Mouse (Mus musculus): ENCODE measurements around the gene 4930452B06Rik.
"Not testable (repeated sequence)": the region's sequence is repeated elsewhere in the genome, so short reads cannot be mapped to it uniquely, and the experiment has no call there.

4930452B06Rik gene

GRCm38 (mm10) chr14:8665636-8666411 is at the start of gene 4930452B06Rik:
TSS of gene 4930452B06Rik (minus strand) at chr14:8666240.
- DNase-seq (ENCODE audit: low read depth, low spot score), result peak; percentile 96

- DNase-seq (ENCODE audit: low read depth, low spot score), result no peak
Measured at GRCm38 (mm10) chr14:8712674-8713073, 46.6 kb upstream of the 4930452B06Rik start.

- DNase-seq (ENCODE audit: low read depth, low spot score), result no peak
Measured at GRCm38 (mm10) chr14:8689451-8689850, 23.4 kb upstream of the 4930452B06Rik start.

GRCm38 (mm10) chr14:8688462-8688861 is 22.4 kb upstream of the 4930452B06Rik start:
- no peak for DNase-seq (ENCODE audit: low read depth, low spot score)

- peak; percentile 41 for DNase-seq (ENCODE audit: low read depth, low spot score)
Measured at GRCm38 (mm10) chr14:8686185-8686584, 20.1 kb upstream of the 4930452B06Rik start.

GRCm38 (mm10) chr14:8679896-8680295 is 13.9 kb upstream of the 4930452B06Rik start:
- DNase-seq (ENCODE audit: low read depth, low spot score), result peak; percentile 63

- DNase-seq (ENCODE audit: low read depth, low spot score), result no peak
Measured at GRCm38 (mm10) chr14:8660359-8660758, 5.7 kb downstream of the 4930452B06Rik start.

GRCm38 (mm10) chr14:8641650-8642279 is 24.3 kb downstream of the 4930452B06Rik start:
- DNase-seq (ENCODE audit: low read depth, low spot score), result no peak

- no peak for DNase-seq (ENCODE audit: low read depth, low spot score)
Measured at GRCm38 (mm10) chr14:8632211-8632610, 33.8 kb downstream of the 4930452B06Rik start.

- DNase-seq (ENCODE audit: low read depth, low spot score), result no peak
Measured at GRCm38 (mm10) chr14:8628406-8628805, 37.6 kb downstream of the 4930452B06Rik start.

GRCm38 (mm10) chr14:8627481-8627880 is 38.6 kb downstream of the 4930452B06Rik start:
- DNase-seq (ENCODE audit: low read depth, low spot score), result no peak

- peak; percentile 50 for DNase-seq (ENCODE audit: low read depth, low spot score)
Measured at GRCm38 (mm10) chr14:8621164-8621563, 44.9 kb downstream of the 4930452B06Rik start.

- no peak for DNase-seq (ENCODE audit: low read depth, low spot score)
Measured at GRCm38 (mm10) chr14:8620580-8620979, 45.5 kb downstream of the 4930452B06Rik start.

- DNase-seq (ENCODE audit: low read depth, low spot score), result peak; percentile 56
Measured at GRCm38 (mm10) chr14:8615636-8616035, 50.4 kb downstream of the 4930452B06Rik start.

GRCm38 (mm10) chr14:8614430-8614829 is 51.6 kb downstream of the 4930452B06Rik start:
- DNase-seq (ENCODE audit: low read depth, low spot score), result not testable (repeated sequence)

GRCm38 (mm10) chr14:8612080-8612479 is 54.0 kb downstream of the 4930452B06Rik start:
- no peak for DNase-seq (ENCODE audit: low read depth, low spot score)

- DNase-seq (ENCODE audit: low read depth, low spot score), result no peak
Measured at GRCm38 (mm10) chr14:8610108-8610507, 55.9 kb downstream of the 4930452B06Rik start.

GRCm38 (mm10) chr14:8608559-8609171 is 57.4 kb downstream of the 4930452B06Rik start:
- peak; percentile 70 for DNase-seq (ENCODE audit: low read depth, low spot score)

GRCm38 (mm10) chr14:8604898-8605297 is 61.1 kb downstream of the 4930452B06Rik start:
- no peak for DNase-seq (ENCODE audit: low read depth, low spot score)

- no peak for DNase-seq (ENCODE audit: low read depth, low spot score)
Measured at GRCm38 (mm10) chr14:8585031-8585430, 81.0 kb downstream of the 4930452B06Rik start.

- DNase-seq (ENCODE audit: low read depth, low spot score), result peak; percentile 84
Measured at GRCm38 (mm10) chr14:8551006-8551405, 115.0 kb downstream of the 4930452B06Rik start.

GRCm38 (mm10) chr14:8549108-8549507 is 116.9 kb downstream of the 4930452B06Rik start:
- no peak for DNase-seq (ENCODE audit: low read depth, low spot score)

Data from R1 (cell line).